Mouse (Mus musculus): Measurements from ENCODE around the gene Ptbp1. TPM values are rescaled to one million over a fixed set of nuclear protein-coding genes. Genes with fewer than 3 reads are reported as not detected.
A peak's percentile ranks its signal among the peaks of the same experiment; 100 is the strongest.

Gene Ptbp1
- polyA plus RNA-seq, 1 experiment: 251 TPM

DNA sequence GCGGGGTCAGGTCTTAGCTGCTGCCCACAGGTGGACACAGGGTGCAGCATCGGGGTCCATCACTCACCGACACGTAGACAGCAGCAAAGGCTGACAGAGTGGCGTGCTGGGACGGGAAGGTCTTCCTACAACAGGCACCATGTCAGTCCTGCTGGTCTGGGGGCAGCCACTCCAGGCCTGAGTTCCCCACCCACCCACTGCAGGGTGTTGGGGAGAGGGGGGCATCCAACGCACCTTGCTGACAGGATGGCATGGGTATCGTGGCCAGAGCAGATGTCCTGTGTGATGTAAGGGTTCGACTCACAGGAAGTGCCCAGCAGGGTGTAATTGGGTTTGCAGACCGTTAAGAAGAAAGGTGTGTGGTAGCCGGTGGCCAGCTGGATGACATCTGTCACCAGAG is 12.4 kb downstream of the Ptbp1 start:
- Histone ChIP-seq H3K4me3 (ENCODE audit: extremely low read depth, insufficient read depth, insufficient read length) (no peak overlapping the region), H3K36me3 (ENCODE audit: control insufficient read depth, insufficient read depth, low read length) (peaks cover 25% of the 10 kb centered on the region), H3K27me3 (ENCODE audit: control insufficient read depth, insufficient read depth, low read length) (no peaks in the 10 kb centered on the region), H3K4me1 (ENCODE audit: control insufficient read depth, insufficient read depth, insufficient read length) (no peaks in the 10 kb centered on the region), H3K27ac (ENCODE audit: insufficient read depth, low read length) (no peak overlapping the region)
- DNase-seq (ENCODE audit: low read depth in 1 of 2, low spot score in 2 of 2): no peak
- WGBS: 85% methylated on average over 11 of the region's 11 CpGs
- TF ChIP-seq POLR2A (IDR thresholded peaks at IDR 0.05; ENCODE audit: low read depth, low read length) (no peak), CTCF (IDR thresholded peaks at IDR 0.05; ENCODE audit: extremely low read depth, insufficient read depth, insufficient read length, insufficient replicate concordance) (no peak)

- TF ChIP-seq POLR2A (IDR thresholded peaks at IDR 0.05; ENCODE audit: low read depth, low read length): no peak
- no peak for TF ChIP-seq CTCF (IDR thresholded peaks at IDR 0.05; ENCODE audit: extremely low read depth, insufficient read depth, insufficient read length, insufficient replicate concordance)
- Histone ChIP-seq H3K27me3 (ENCODE audit: control insufficient read depth, insufficient read depth, low read length) (peaks cover 8% of the 10 kb centered on the region), H3K4me3 (ENCODE audit: extremely low read depth, insufficient read depth, insufficient read length) (no peak overlapping the region), H3K36me3 (ENCODE audit: control insufficient read depth, insufficient read depth, low read length) (no peaks in the 10 kb centered on the region), H3K27ac (ENCODE audit: insufficient read depth, low read length) (no peak overlapping the region), H3K4me1 (ENCODE audit: control insufficient read depth, insufficient read depth, insufficient read length) (peaks cover 12% of the 10 kb centered on the region)
- DNase-seq (ENCODE audit: low read depth in 1 of 2, low spot score in 2 of 2): no peak
- 88% methylated on average over 8 of the region's 8 CpGs for WGBS
Measured at GRCm38 (mm10) chr10:79871845-79872244, 17.6 kb downstream of the Ptbp1 start.

GRCm38 (mm10) chr10:79872862-79873261 is 18.6 kb downstream of the Ptbp1 start:
- H3K4me3 ChIP-seq (ENCODE audit: extremely low read depth, insufficient read depth, insufficient read length): no peak overlapping the region
- DNase-seq (ENCODE audit: low read depth in 1 of 2, low spot score in 2 of 2): no peak
- H3K27ac ChIP-seq (ENCODE audit: insufficient read depth, low read length): no peak overlapping the region
- no peaks in the 10 kb centered on the region for H3K36me3 ChIP-seq (ENCODE audit: control insufficient read depth, insufficient read depth, low read length)
- H3K27me3 ChIP-seq (ENCODE audit: control insufficient read depth, insufficient read depth, low read length): peaks cover 8% of the 10 kb centered on the region
- WGBS: 37% methylated on average over 3 of the region's 3 CpGs
- TF ChIP-seq POLR2A (IDR thresholded peaks at IDR 0.05; ENCODE audit: low read depth, low read length): no peak
- no peak for TF ChIP-seq CTCF (IDR thresholded peaks at IDR 0.05; ENCODE audit: extremely low read depth, insufficient read depth, insufficient read length, insufficient replicate concordance)
- H3K4me1 ChIP-seq (ENCODE audit: control insufficient read depth, insufficient read depth, insufficient read length): peaks cover 20% of the 10 kb centered on the region

GRCm38 (mm10) chr10:79873313-79873712 is 19.1 kb downstream of the Ptbp1 start:
- H3K4me3 ChIP-seq (ENCODE audit: extremely low read depth, insufficient read depth, insufficient read length): no peak overlapping the region
- H3K4me1 ChIP-seq (ENCODE audit: control insufficient read depth, insufficient read depth, insufficient read length): peaks cover 22% of the 10 kb centered on the region
- WGBS: 6% methylated on average over 6 of the region's 6 CpGs
- H3K27ac ChIP-seq (ENCODE audit: insufficient read depth, low read length): no peak overlapping the region
- peaks cover 8% of the 10 kb centered on the region for H3K27me3 ChIP-seq (ENCODE audit: control insufficient read depth, insufficient read depth, low read length)
- TF ChIP-seq POLR2A (IDR thresholded peaks at IDR 0.05; ENCODE audit: low read depth, low read length) (no peak), CTCF (IDR thresholded peaks at IDR 0.05; ENCODE audit: extremely low read depth, insufficient read depth, insufficient read length, insufficient replicate concordance) (no peak)
- no peak for DNase-seq (ENCODE audit: low read depth in 1 of 2, low spot score in 2 of 2)
- no peaks in the 10 kb centered on the region for H3K36me3 ChIP-seq (ENCODE audit: control insufficient read depth, insufficient read depth, low read length)

- DNase-seq (ENCODE audit: low read depth in 1 of 2, low spot score in 2 of 2): no peak
- Histone ChIP-seq H3K4me3 (ENCODE audit: extremely low read depth, insufficient read depth, insufficient read length) (peak overlapping the region; percentile 50), H3K4me1 (ENCODE audit: control insufficient read depth, insufficient read depth, insufficient read length) (peaks cover 22% of the 10 kb centered on the region), H3K27ac (ENCODE audit: insufficient read depth, low read length) (no peak overlapping the region), H3K36me3 (ENCODE audit: control insufficient read depth, insufficient read depth, low read length) (no peaks in the 10 kb centered on the region), H3K27me3 (ENCODE audit: control insufficient read depth, insufficient read depth, low read length) (peaks cover 8% of the 10 kb centered on the region)
- 2% methylated on average over 26 of the region's 26 CpGs for WGBS
- TF ChIP-seq CTCF (IDR thresholded peaks at IDR 0.05; ENCODE audit: extremely low read depth, insufficient read depth, insufficient read length, insufficient replicate concordance) (no peak), POLR2A (IDR thresholded peaks at IDR 0.05; ENCODE audit: low read depth, low read length) (no peak)
Measured at GRCm38 (mm10) chr10:79873715-79874289, 19.6 kb downstream of the Ptbp1 start.

DNA sequence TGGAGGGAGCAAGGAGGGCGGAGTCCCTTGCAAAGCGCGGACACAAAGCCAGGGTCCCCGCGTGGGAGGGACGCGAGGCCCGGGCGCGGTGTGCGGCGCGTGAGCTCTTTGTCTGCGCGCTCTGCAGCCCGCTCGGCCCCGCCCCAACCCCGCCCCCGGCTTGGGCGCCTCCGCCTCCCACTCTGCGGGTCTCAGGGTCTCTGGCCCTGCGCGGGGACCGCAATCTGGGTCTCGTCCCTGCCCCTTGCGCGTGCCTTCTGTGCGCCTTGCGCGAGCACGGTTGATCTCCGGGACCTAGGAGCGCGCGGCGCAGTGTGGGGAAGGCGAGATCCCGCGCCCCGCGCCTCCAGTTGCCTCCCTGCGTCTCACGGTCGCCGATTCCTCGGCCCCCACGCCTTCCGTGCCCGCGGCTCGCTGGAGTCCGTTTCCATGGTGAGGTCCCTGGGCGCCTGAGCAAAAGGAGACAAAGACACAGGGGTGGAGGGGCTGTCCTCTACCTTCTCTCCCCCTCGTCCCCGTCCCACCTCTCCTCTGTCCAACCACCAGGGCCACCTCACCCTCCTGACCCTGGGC is 20.1 kb downstream of the Ptbp1 start, which contains the start of the genes Prtn3 and Plppr3:
Prtn3 (plus strand) TSS at position 187 of the 573 bp plus-strand sequence.
Plppr3 (minus strand) TSS at position 345 of the 573 bp plus-strand sequence.
- TF ChIP-seq POLR2A (IDR thresholded peaks at IDR 0.05; ENCODE audit: low read depth, low read length) (no peak), CTCF (IDR thresholded peaks at IDR 0.05; ENCODE audit: extremely low read depth, insufficient read depth, insufficient read length, insufficient replicate concordance) (no peak)
- 2% methylated on average over 52 of the region's 57 CpGs for WGBS
- peaks cover 22% of the 10 kb centered on the region for H3K4me1 ChIP-seq (ENCODE audit: control insufficient read depth, insufficient read depth, insufficient read length)
- H3K27ac ChIP-seq (ENCODE audit: insufficient read depth, low read length): no peak within 1 kb of the TSS
- H3K36me3 ChIP-seq (ENCODE audit: control insufficient read depth, insufficient read depth, low read length): no peaks in the 10 kb centered on the region
- peak within 1 kb of the TSS; percentile 50 for H3K4me3 ChIP-seq (ENCODE audit: extremely low read depth, insufficient read depth, insufficient read length)
- DNase-seq (ENCODE audit: low read depth in 1 of 2, low spot score in 2 of 2): no peak
- H3K27me3 ChIP-seq (ENCODE audit: control insufficient read depth, insufficient read depth, low read length): peaks cover 8% of the 10 kb centered on the region

DNA sequence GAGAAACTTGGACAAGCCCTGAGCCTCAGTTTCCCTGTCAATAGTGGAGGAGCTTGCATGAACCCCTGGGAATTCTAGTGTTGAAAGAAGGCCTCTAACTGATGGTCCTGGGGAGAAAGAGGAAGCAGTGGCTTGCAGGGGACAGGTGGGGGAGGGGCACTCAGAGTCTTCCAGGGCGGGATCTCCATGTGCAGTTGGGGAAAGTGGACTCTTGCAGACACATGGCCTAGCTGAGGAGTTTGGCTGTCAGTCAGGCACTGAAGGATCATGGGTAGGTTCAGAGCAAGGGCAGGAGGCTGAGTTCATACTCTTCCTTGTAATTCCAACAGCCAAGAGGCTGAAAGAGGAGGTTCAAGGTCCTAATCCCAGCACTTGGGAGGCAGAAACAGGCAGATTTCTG is 22.9 kb downstream of the Ptbp1 start:
- WGBS: 0% methylated on average over 1 of the region's 1 CpGs
- H3K27ac ChIP-seq (ENCODE audit: insufficient read depth, low read length): no peak overlapping the region
- H3K36me3 ChIP-seq (ENCODE audit: control insufficient read depth, insufficient read depth, low read length): no peaks in the 10 kb centered on the region
- DNase-seq (ENCODE audit: low read depth in 1 of 2, low spot score in 2 of 2): no peak
- no peak overlapping the region for H3K4me3 ChIP-seq (ENCODE audit: extremely low read depth, insufficient read depth, insufficient read length)
- TF ChIP-seq CTCF (IDR thresholded peaks at IDR 0.05; ENCODE audit: extremely low read depth, insufficient read depth, insufficient read length, insufficient replicate concordance): no peak
- no peak for TF ChIP-seq POLR2A (IDR thresholded peaks at IDR 0.05; ENCODE audit: low read depth, low read length)
- H3K27me3 ChIP-seq (ENCODE audit: control insufficient read depth, insufficient read depth, low read length): peaks cover 10% of the 10 kb centered on the region
- peaks cover 31% of the 10 kb centered on the region for H3K4me1 ChIP-seq (ENCODE audit: control insufficient read depth, insufficient read depth, insufficient read length)

All from spleen, adult 2 months (tissue).